Mouse (Mus musculus) heart, embryonic 10.5 days (tissue): ENCODE results near the gene Itga9. TPM values are rescaled to one million over a fixed set of nuclear protein-coding genes. Genes with fewer than 3 reads are reported as not detected.

Experiments
- DNase-seq: peaks from one replicate; pipeline ENCODE4 v3.0.0-alpha.2; 2017; ENCODE audit warnings: low spot score
- H3K27ac ChIP-seq: fragments of 300-500 bp; sonication (generic); 2 replicates; pipeline ENCODE4 v1.5.1; 2016; ENCODE audit warnings: mild to moderate bottlenecking
- H3K27me3 ChIP-seq: fragments of 300-500 bp; sonication (generic); 2 replicates; pipeline ENCODE4 v1.6.1; 2016; ENCODE audit warnings: mild to moderate bottlenecking; ENCODE audit not compliant: poor library complexity, insufficient read depth, severe bottlenecking
- H3K36me3 ChIP-seq: fragments of 300-500 bp; sonication (generic); 2 replicates; pipeline ENCODE4 v1.6.1; 2016; ENCODE audit warnings: mild to moderate bottlenecking, moderate library complexity
- H3K4me1 ChIP-seq: fragments of 300-500 bp; sonication (generic); 2 replicates; pipeline ENCODE4 v1.6.1; 2016; ENCODE audit warnings: mild to moderate bottlenecking
- H3K4me3 ChIP-seq: fragments of 300-500 bp; sonication (generic); 2 replicates; pipeline ENCODE4 v1.5.1; 2016; ENCODE audit warnings: mild to moderate bottlenecking, moderate library complexity
- H3K9me3 ChIP-seq: fragments of 300-500 bp; sonication (generic); 2 replicates; pipeline ENCODE4 v1.6.1; 2016; ENCODE audit warnings: mild to moderate bottlenecking, moderate library complexity
- WGBS: fragments of 180-500 bp; shearing (Covaris S2); methylation state at CpG from one replicate; pipeline ENCODE4 v1.1.7; 2016; 5-methylcytosine and 5-hydroxymethylcytosine counted together
- polyA plus RNA-seq: library from polyadenylated mRNA; unstranded; fragments of >200 nt; fragmentation: Nextera tagmentation; extraction: Ambion mirVana; gene quantifications from 2 replicates; pipeline ENCODE4 v1.2.1, GENCODE M21; 2016

Itga9 gene
- polyA plus RNA-seq, 1 experiment from 2014 or later: 8.9 TPM

- no peaks in the 10 kb centered on the region for H3K36me3 ChIP-seq
- no peak overlapping the region for H3K27ac ChIP-seq
- H3K27me3 ChIP-seq: peaks cover 15% of the 10 kb centered on the region; the same call in 1 of the 2 replicates
- no peaks in the 10 kb centered on the region for H3K9me3 ChIP-seq
- H3K4me3 ChIP-seq: no peak overlapping the region
- H3K4me1 ChIP-seq: peaks cover 13% of the 10 kb centered on the region
- DNase-seq: no peak
- WGBS: 80% methylated on average over 16 of the region's 16 CpGs
Measured at GRCm38 (mm10) chr9:118919672-118920186, 313.2 kb downstream of the Itga9 start.

GRCm38 (mm10) chr9:118920798-118921515 is 314.5 kb downstream of the Itga9 start:
- Histone ChIP-seq H3K9me3 (no peaks in the 10 kb centered on the region), H3K27ac (no peak overlapping the region), H3K4me3 (no peak overlapping the region), H3K36me3 (no peaks in the 10 kb centered on the region), H3K27me3 (peaks cover 15% of the 10 kb centered on the region; the same call in 1 of the 2 replicates), H3K4me1 (peaks cover 23% of the 10 kb centered on the region)
- 46% methylated on average over 12 of the region's 12 CpGs for WGBS
- DNase-seq: peak; percentile 90

GRCm38 (mm10) chr9:118921926-118922325 is 315.4 kb downstream of the Itga9 start:
- Histone ChIP-seq H3K36me3 (no peaks in the 10 kb centered on the region), H3K27me3 (peaks cover 15% of the 10 kb centered on the region; the same call in 1 of the 2 replicates), H3K4me3 (no peak overlapping the region), H3K27ac (no peak overlapping the region), H3K4me1 (peaks cover 29% of the 10 kb centered on the region), H3K9me3 (no peaks in the 10 kb centered on the region)
- WGBS: 69% methylated on average over 3 of the region's 3 CpGs
- DNase-seq: no peak

- DNase-seq: no peak
- Histone ChIP-seq H3K4me3 (peak overlapping the region; percentile 81), H3K36me3 (no peaks in the 10 kb centered on the region), H3K4me1 (peaks cover 51% of the 10 kb centered on the region), H3K27ac (peak overlapping the region; percentile 95), H3K27me3 (peaks cover 6% of the 10 kb centered on the region; the same call in 1 of the 2 replicates), H3K9me3 (no peaks in the 10 kb centered on the region)
- 10% methylated on average over 16 of the region's 16 CpGs for WGBS
Measured at GRCm38 (mm10) chr9:118924554-118925085, 318.1 kb downstream of the Itga9 start.

DNA sequence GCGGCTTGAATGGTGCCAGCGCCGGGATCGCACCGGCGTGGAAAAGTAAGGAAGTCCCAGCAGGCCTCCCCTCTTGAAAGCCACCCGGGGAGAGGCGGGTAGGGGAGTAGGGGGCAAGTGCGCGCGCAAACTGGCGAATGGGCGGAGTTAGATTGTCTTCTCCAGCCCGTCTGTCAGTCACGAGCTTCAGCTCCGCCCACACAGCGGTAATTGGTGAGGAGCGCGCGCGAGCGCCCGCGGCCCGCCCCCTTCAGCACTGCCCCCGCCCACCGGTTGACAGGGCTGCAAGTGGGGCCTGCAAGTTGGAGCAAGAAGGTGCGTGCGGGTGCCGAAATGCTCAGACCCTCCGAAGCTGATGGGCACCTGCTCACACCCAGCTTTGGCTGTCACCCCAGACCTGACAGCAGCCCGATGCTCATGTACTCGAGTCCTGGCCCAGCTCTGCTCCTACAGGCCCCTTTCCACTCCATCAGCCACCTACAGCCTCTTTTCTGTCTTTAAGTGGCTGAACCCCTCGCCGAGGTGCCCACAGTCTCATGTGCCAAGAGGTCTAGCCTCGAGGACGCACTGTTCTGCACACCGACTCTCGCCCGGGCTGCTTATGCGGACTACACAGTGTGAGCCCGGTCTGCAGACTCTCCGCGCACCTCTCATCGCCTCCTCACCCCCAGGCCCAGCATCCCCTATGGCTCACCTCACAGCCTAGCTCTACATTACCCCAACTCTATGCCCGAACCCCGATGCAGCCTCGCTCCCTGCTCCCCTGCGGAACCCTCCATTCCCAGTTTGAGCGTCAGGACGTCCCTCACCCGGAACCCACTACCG is 319.0 kb downstream of the Itga9 start:
- no peaks in the 10 kb centered on the region for H3K27me3 ChIP-seq
- H3K9me3 ChIP-seq: no peaks in the 10 kb centered on the region
- 0 out of 2 replicates have a peak, but pooled peaks cover 5% of the 10 kb centered on the region for H3K36me3 ChIP-seq
- DNase-seq: peak; percentile 99
- peaks cover 55% of the 10 kb centered on the region for H3K4me1 ChIP-seq
- peak overlapping the region; percentile 81 for H3K4me3 ChIP-seq
- WGBS: under 1% methylated on average over 53 of the region's 53 CpGs
- peak overlapping the region; percentile 95 for H3K27ac ChIP-seq

DNA sequence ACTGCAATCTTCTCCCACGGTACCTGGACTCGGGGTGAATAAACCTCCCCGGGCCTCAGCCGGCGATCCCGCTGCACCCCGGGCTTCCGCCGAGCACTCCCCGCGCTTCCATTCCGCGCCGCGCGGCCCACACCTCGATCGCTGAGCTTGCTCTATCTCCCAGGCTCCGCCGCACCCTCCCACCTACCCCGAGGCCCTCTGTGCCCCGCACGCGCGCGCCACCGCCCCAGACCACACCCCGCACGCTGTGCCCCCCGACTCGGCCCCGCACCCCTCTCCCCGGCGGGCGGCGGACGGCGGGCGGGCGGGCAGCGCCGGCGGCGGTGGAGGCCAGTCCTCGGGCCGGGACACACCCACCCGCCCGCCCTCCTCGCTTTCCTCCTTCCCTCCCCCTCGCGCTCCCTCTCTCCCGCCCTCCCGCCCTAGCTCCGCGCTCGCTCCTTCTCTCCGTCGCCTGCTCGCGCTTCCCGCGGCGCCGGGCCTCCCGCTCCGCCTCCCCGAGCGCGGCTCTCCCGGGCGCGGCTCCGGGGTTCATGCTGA is 319.7 kb downstream of the Itga9 start, which contains the start of gene Ctdspl:
Ctdspl (plus strand) TSS at position 343 of the 540 bp plus-strand sequence.
- Histone ChIP-seq H3K27me3 (no peaks in the 10 kb centered on the region), H3K4me1 (peaks cover 48% of the 10 kb centered on the region), H3K4me3 (peak within 1 kb of the TSS; percentile 81), H3K36me3 (0 out of 2 replicates have a peak, but pooled peaks cover 9% of the 10 kb centered on the region), H3K9me3 (no peaks in the 10 kb centered on the region), H3K27ac (peak within 1 kb of the TSS; percentile 95)
- peak; percentile 84 for DNase-seq
- WGBS: under 1% methylated on average over 51 of the region's 73 CpGs

DNA sequence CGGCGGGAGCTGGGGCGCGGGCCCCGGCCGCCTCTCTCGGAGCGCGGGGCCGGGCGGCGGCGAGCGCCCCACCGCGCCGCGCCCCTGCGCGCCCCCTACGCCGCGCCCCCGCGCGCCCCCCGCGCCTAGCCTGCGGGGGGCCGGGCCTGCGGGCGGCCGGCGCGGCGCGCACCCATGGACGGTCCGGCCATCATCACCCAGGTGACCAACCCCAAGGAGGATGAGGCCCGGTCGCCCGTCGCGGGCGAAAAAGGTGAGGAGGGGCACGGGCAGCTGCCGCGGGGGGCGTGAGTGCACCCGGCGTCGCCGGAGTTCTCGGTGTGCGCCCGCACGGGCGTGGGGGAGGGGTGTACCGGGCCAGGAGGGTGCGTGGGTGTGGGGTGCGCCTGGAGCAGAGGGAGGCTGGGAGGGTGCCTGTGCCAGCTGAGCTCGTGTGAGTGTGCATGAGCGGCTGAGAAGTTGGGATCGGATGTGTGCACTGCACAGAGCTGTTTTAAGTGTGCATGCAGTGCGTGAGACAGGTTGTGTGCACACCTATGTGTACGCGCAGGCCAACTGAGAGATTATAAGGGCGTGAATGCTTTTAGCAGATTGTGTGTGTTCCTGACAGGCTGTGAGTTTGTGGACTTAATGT is 320.3 kb downstream of the Itga9 start:
- Histone ChIP-seq H3K36me3 (0 out of 2 replicates have a peak, but pooled peaks cover 9% of the 10 kb centered on the region), H3K4me1 (peaks cover 48% of the 10 kb centered on the region), H3K9me3 (no peaks in the 10 kb centered on the region), H3K27ac (peak overlapping the region; percentile 95), H3K27me3 (no peaks in the 10 kb centered on the region), H3K4me3 (peak overlapping the region; percentile 81)
- no peak for DNase-seq
- WGBS: 10% methylated on average over 66 of the region's 68 CpGs

GRCm38 (mm10) chr9:118927501-118927900 is 321.0 kb downstream of the Itga9 start:
- 0 out of 2 replicates have a peak, but pooled peaks cover 9% of the 10 kb centered on the region for H3K36me3 ChIP-seq
- peak overlapping the region; percentile 81 for H3K4me3 ChIP-seq
- no peaks in the 10 kb centered on the region for H3K9me3 ChIP-seq
- no peak for DNase-seq
- no peak overlapping the region for H3K27ac ChIP-seq
- peaks cover 48% of the 10 kb centered on the region for H3K4me1 ChIP-seq
- H3K27me3 ChIP-seq: no peaks in the 10 kb centered on the region
- WGBS: 46% methylated on average over 8 of the region's 8 CpGs

DNA sequence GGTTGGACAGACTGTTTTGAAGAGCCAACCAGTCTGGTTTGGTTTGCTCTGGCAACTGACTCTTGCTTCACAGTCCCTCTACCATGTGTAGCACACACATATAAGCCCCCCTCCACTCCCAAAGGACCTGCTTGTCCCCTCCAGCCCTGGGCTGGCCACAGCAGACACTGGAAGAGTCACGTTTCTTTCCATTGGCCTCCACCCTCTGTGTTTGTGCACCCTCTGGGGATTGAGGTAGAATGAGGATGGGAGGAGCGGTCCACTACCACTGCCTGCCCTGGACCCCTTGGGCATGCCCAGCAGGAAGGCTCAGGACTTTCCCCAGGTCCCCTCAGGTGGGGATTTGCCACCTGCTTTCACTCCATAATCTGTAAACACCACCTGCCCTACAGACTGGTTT is 321.5 kb downstream of the Itga9 start:
- 52% methylated on average over 2 of the region's 2 CpGs for WGBS
- Histone ChIP-seq H3K36me3 (0 out of 2 replicates have a peak, but pooled peaks cover 9% of the 10 kb centered on the region), H3K27ac (peak overlapping the region; percentile 59; the same call in 1 of the 2 replicates), H3K27me3 (no peaks in the 10 kb centered on the region), H3K4me1 (peaks cover 48% of the 10 kb centered on the region), H3K4me3 (peak overlapping the region; percentile 81), H3K9me3 (no peaks in the 10 kb centered on the region)
- no peak for DNase-seq

- Histone ChIP-seq H3K27ac (peak overlapping the region; percentile 59), H3K9me3 (no peaks in the 10 kb centered on the region), H3K4me3 (no peak overlapping the region), H3K27me3 (no peaks in the 10 kb centered on the region), H3K4me1 (peaks cover 48% of the 10 kb centered on the region), H3K36me3 (0 out of 2 replicates have a peak, but pooled peaks cover 9% of the 10 kb centered on the region)
- 36% methylated on average over 7 of the region's 7 CpGs for WGBS
- DNase-seq: no peak
Measured at GRCm38 (mm10) chr9:118928656-118929055, 322.2 kb downstream of the Itga9 start.

GRCm38 (mm10) chr9:118930611-118931010 is 324.1 kb downstream of the Itga9 start:
- Histone ChIP-seq H3K27me3 (no peaks in the 10 kb centered on the region), H3K27ac (no peak overlapping the region), H3K36me3 (0 out of 2 replicates have a peak, but pooled peaks cover 9% of the 10 kb centered on the region), H3K4me3 (no peak overlapping the region), H3K4me1 (peaks cover 46% of the 10 kb centered on the region), H3K9me3 (no peaks in the 10 kb centered on the region)
- DNase-seq: no peak
- 59% methylated on average over 9 of the region's 9 CpGs for WGBS

GRCm38 (mm10) chr9:118933800-118934199 is 327.3 kb downstream of the Itga9 start:
- H3K27me3 ChIP-seq: no peaks in the 10 kb centered on the region
- no peak overlapping the region for H3K4me3 ChIP-seq
- DNase-seq: no peak
- no peaks in the 10 kb centered on the region for H3K9me3 ChIP-seq
- 0 out of 2 replicates have a peak, but pooled peaks cover 9% of the 10 kb centered on the region for H3K36me3 ChIP-seq
- H3K27ac ChIP-seq: no peak overlapping the region
- peaks cover 35% of the 10 kb centered on the region for H3K4me1 ChIP-seq
- 79% methylated on average over 9 of the region's 9 CpGs for WGBS
